Mouse (Mus musculus): ENCODE measurements at regions not wholly inside any gene's neighbourhood (a gene's known extent, or its start where the extent isn't known, plus 50 kb on each side); places are given as distances from the start of the nearest gene placed in this dataset.

GRCm38 (mm10) chr3:128787686-128788085, 412.0 kb upstream of the Pitx2 start:
- H3K4me1 ChIP-seq (ENCODE audit: insufficient read depth, low read length), result no peaks in the 10 kb centered on the region
- DNase-seq (ENCODE audit: low spot score) (no peak), ATAC-seq (no peak)
- H3K9me3 ChIP-seq (ENCODE audit: low read length), result no peaks in the 10 kb centered on the region
- no peak overlapping the region for H3K27ac ChIP-seq
- H3K4me3 ChIP-seq (ENCODE audit: low read length), result no peak overlapping the region
- H3K9ac ChIP-seq (replicated peaks; ENCODE audit: low read length), result no peak overlapping the region
- no peaks in the 10 kb centered on the region for H3K36me3 ChIP-seq (ENCODE audit: insufficient read depth, low read length)
- no peak for TF ChIP-seq CTCF (IDR thresholded peaks at IDR 0.05; ENCODE audit: low read depth)
- no peaks in the 10 kb centered on the region for H3K27me3 ChIP-seq (ENCODE audit: insufficient read depth, low read length)
- H3K4me2 ChIP-seq (ENCODE audit: low read depth, low read length), result no peak overlapping the region
- WGBS, result 55% methylated on average over 5 of the region's 5 CpGs

DNA sequence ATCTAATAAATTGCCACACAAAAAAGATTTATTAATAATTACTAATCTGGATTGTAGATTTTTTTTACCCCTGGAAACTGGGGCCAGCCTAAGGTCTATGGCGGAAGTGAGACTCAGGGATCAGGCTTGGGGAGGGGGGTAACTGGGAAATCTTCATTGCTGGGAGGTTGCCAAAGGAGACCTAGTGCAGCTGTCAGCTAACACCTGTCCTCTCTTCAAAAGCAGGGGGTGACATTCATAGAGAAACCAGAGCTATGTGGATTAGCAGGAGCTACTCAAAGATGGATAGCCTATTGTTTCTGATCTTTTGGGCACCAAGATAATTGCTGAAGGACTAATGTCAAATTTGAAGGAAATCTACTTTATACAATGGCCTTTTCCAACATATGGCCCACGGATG, 403.7 kb upstream of the Pitx2 start:
- WGBS, result 77% methylated on average over 2 of the region's 2 CpGs
- no peak for ATAC-seq

DNA sequence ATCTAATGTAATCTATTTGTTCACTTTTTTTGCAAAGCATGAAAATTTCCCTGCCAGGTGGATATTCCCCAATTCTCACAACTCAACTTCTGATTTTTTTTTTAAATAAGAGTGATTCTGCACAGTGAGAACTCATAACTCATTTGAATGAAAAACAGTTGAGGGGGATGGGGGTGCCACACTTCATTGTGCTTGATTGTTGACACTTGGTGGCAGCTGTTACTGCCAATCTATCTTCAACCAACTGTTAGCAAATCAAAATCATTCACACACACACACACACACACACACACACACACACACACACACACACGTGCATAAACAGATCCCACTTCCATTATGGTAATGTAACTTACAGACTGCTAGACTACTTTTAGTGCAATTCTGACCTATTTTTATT, 401.8 kb upstream of the Pitx2 start:
- DNase-seq (ENCODE audit: low spot score), result no peak
- no peak for TF ChIP-seq CTCF (IDR thresholded peaks at IDR 0.05; ENCODE audit: low read depth)

More for the DNA sequence above, 403.7 kb upstream of the Pitx2 start:
- no peaks in the 10 kb centered on the region for H3K27me3 ChIP-seq (ENCODE audit: insufficient read depth, low read length)
- H3K4me2 ChIP-seq (ENCODE audit: low read depth, low read length), result no peak overlapping the region
- TF ChIP-seq CTCF (IDR thresholded peaks at IDR 0.05; ENCODE audit: low read depth), result no peak
- no peak for DNase-seq (ENCODE audit: low spot score)
- H3K4me3 ChIP-seq (ENCODE audit: low read length), result no peak overlapping the region
- no peaks in the 10 kb centered on the region for H3K9me3 ChIP-seq (ENCODE audit: low read length)
- H3K27ac ChIP-seq, result no peak overlapping the region
- H3K4me1 ChIP-seq (ENCODE audit: insufficient read depth, low read length), result no peaks in the 10 kb centered on the region
- H3K36me3 ChIP-seq (ENCODE audit: insufficient read depth, low read length), result no peaks in the 10 kb centered on the region
- no peak overlapping the region for H3K9ac ChIP-seq (replicated peaks; ENCODE audit: low read length)

DNA sequence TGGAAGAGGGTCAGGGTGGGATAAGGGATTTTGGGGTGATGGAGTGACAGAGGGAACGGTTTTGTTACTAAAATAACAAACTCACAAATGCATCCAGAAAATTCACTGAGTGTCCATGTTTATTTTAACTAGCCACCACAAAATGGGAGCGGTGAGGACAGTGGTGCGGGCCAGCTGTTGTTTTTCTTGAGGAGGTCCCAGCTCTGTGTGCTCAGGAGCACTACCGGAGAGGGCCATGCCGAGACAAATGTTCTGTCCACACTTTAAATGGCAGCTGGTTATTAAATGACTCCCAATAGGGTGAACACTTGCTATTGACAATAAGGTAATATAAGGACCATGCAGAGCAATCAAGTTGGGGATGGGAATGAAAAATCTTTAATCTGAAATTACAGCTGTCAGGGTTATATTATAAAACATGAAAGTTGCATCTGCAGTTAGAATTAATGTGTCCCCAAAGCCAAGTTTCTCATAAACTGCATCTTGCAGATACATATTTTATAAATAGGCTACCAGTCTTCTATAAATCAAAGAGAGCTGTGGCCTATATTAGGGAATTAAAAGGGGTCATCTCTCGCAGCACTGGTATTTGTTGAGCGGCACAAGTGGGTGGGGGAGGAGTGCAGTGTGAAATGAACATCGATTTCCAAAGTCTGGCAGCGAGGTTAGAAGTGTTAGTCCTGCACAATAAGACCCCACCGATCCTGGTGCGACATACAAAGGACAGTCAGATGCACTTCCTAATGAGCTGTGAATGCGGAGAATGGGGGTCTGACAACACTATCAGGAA, 370.1 kb upstream of the Pitx2 start:
- ATAC-seq, result no peak
- Histone ChIP-seq H3K9me3 (ENCODE audit: low read length) (no peaks in the 10 kb centered on the region), H3K4me2 (ENCODE audit: low read depth, low read length) (no peak overlapping the region), H3K4me3 (ENCODE audit: low read length) (no peak overlapping the region), H3K27me3 (ENCODE audit: insufficient read depth, low read length) (no peaks in the 10 kb centered on the region), H3K9ac (replicated peaks; ENCODE audit: low read length) (no peak overlapping the region), H3K4me1 (ENCODE audit: insufficient read depth, low read length) (no peaks in the 10 kb centered on the region), H3K27ac (no peak overlapping the region), H3K36me3 (ENCODE audit: insufficient read depth, low read length) (no peaks in the 10 kb centered on the region)
- no peak for DNase-seq (ENCODE audit: low spot score)
- TF ChIP-seq CTCF (IDR thresholded peaks at IDR 0.05; ENCODE audit: low read depth), result no peak
- WGBS, result 38% methylated on average over 12 of the region's 12 CpGs

More for the DNA sequence above, 401.8 kb upstream of the Pitx2 start:
- H3K4me3 ChIP-seq (ENCODE audit: low read length), result no peak overlapping the region
- no peaks in the 10 kb centered on the region for H3K4me1 ChIP-seq (ENCODE audit: insufficient read depth, low read length)
- no peak for ATAC-seq
- no peaks in the 10 kb centered on the region for H3K36me3 ChIP-seq (ENCODE audit: insufficient read depth, low read length)
- no peak overlapping the region for H3K4me2 ChIP-seq (ENCODE audit: low read depth, low read length)
- 50% methylated on average over 1 of the region's 1 CpGs for WGBS
- no peaks in the 10 kb centered on the region for H3K27me3 ChIP-seq (ENCODE audit: insufficient read depth, low read length)
- H3K27ac ChIP-seq, result no peak overlapping the region
- no peak overlapping the region for H3K9ac ChIP-seq (replicated peaks; ENCODE audit: low read length)
- H3K9me3 ChIP-seq (ENCODE audit: low read length), result no peaks in the 10 kb centered on the region

- peak; percentile 70; the same call in 1 of the 2 replicates for ATAC-seq
- H3K4me3 ChIP-seq (ENCODE audit: low read length), result no peak overlapping the region
- no peak overlapping the region for H3K9ac ChIP-seq (replicated peaks; ENCODE audit: low read length)
- H3K27ac ChIP-seq, result no peak overlapping the region
- no peaks in the 10 kb centered on the region for H3K27me3 ChIP-seq (ENCODE audit: insufficient read depth, low read length)
- H3K36me3 ChIP-seq (ENCODE audit: insufficient read depth, low read length), result no peaks in the 10 kb centered on the region
- DNase-seq (ENCODE audit: low spot score), result peak; percentile 30
- no peak for TF ChIP-seq CTCF (IDR thresholded peaks at IDR 0.05; ENCODE audit: low read depth)
- H3K4me1 ChIP-seq (ENCODE audit: insufficient read depth, low read length), result no peaks in the 10 kb centered on the region
- H3K4me2 ChIP-seq (ENCODE audit: low read depth, low read length), result no peak overlapping the region
- WGBS, result 58% methylated on average over 6 of the region's 6 CpGs
- H3K9me3 ChIP-seq (ENCODE audit: low read length), result no peaks in the 10 kb centered on the region
Measured at GRCm38 (mm10) chr3:128850327-128850977, 349.2 kb upstream of the Pitx2 start.

DNA sequence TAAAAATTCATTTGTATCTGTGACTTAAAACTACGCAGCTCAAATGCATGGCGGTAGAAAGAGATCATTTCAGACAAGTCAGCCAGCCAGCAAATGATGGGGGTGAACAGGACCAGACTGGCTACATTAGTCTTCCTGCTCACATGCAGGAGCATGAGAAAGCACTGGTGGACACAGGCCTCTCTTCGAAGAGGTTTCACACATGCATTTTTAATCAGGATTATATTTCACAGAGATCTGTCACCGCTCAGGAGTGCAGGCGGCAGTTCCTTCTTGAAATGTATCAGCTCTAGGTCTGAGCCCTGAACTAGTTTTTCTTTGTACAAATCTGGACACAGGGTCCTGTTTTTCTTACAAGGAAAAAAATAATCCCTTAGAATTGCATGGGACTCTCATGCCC, 343.2 kb upstream of the Pitx2 start:
- 78% methylated on average over 5 of the region's 5 CpGs for WGBS
- TF ChIP-seq CTCF (IDR thresholded peaks at IDR 0.05; ENCODE audit: low read depth), result no peak
- H3K27ac ChIP-seq, result no peak overlapping the region
- no peaks in the 10 kb centered on the region for H3K36me3 ChIP-seq (ENCODE audit: insufficient read depth, low read length)
- no peak overlapping the region for H3K4me2 ChIP-seq (ENCODE audit: low read depth, low read length)
- H3K27me3 ChIP-seq (ENCODE audit: insufficient read depth, low read length), result no peaks in the 10 kb centered on the region
- H3K4me1 ChIP-seq (ENCODE audit: insufficient read depth, low read length), result no peaks in the 10 kb centered on the region
- no peak overlapping the region for H3K9ac ChIP-seq (replicated peaks; ENCODE audit: low read length)
- ATAC-seq (no peak), DNase-seq (ENCODE audit: low spot score) (no peak)
- H3K9me3 ChIP-seq (ENCODE audit: low read length), result no peaks in the 10 kb centered on the region
- no peak overlapping the region for H3K4me3 ChIP-seq (ENCODE audit: low read length)
